Mouse (Mus musculus) skeletal muscle tissue, adult 2 months (tissue): ENCODE results near the gene Olfr3.

Source experiments
- DNase-seq: peaks from one replicate; pipeline ENCODE4 v3.0.0-alpha.2; 2012; ENCODE audit warnings: low read depth, low spot score

Olfr3 gene

GRCm38 (mm10) chr2:36816932-36817331 is at the start of gene Olfr3:
Gene Olfr3, minus strand, starts transcription at chr2:36817032.
- no peak for DNase-seq

- no peak for DNase-seq
These were observed 45.7 kb upstream of the Olfr3 start, which contains the start of gene Olfr351 for GRCm38 (mm10) chr2:36862560-36862959. Gene Olfr351, minus strand, starts transcription at chr2:36862660.

- no peak for DNase-seq
These were observed 29.2 kb upstream of the Olfr3 start, which contains the start of gene Olfr350 for GRCm38 (mm10) chr2:36846010-36846409. Gene Olfr350, plus strand, starts transcription at chr2:36846310.

GRCm38 (mm10) chr2:36790238-36790637 is 26.6 kb downstream of the Olfr3 start, which contains the start of gene Olfr50:
Gene Olfr50, plus strand, starts transcription at chr2:36790538.
- DNase-seq = no peak

GRCm38 (mm10) chr2:36783976-36784375 is 32.9 kb downstream of the Olfr3 start, which contains the start of gene Olfr348:
Gene Olfr348, plus strand, starts transcription at chr2:36784276.
- DNase-seq = no peak
